Mouse (Mus musculus) olfactory bulb, adult 2 months (tissue): Measurements from ENCODE around the gene Mrps33. TPM values are rescaled to one million over a fixed set of nuclear protein-coding genes. Genes with fewer than 3 reads are reported as not detected.

Experiments
- H3K27ac ChIP-seq: fragments of 200-500 bp; 2 replicates; pipeline ENCODE4 v1.5.1; 2012; ENCODE audit warnings: low read depth, low read length; ENCODE audit not compliant: insufficient read depth
- H3K4me1 ChIP-seq: fragments of 200-500 bp; 2 replicates; pipeline ENCODE4 v1.6.1; 2012; ENCODE audit warnings: low read length; ENCODE audit not compliant: control insufficient read depth, insufficient read depth
- H3K4me3 ChIP-seq: fragments of 200-500 bp; 2 replicates; pipeline ENCODE4 v1.5.1; 2012; ENCODE audit warnings: mild to moderate bottlenecking, low read depth, low read length, moderate library complexity; ENCODE audit not compliant: insufficient read depth
- CTCF ChIP-seq: fragments of 200-500 bp; IDR thresholded peaks from 2 replicates; pipeline ENCODE4 v1.5.1; 2012; ENCODE audit warnings: low read depth, mild to moderate bottlenecking, low read length, moderate library complexity; ENCODE audit not compliant: insufficient read depth
- POLR2A ChIP-seq: fragments of 200-500 bp; IDR thresholded peaks from 2 replicates; pipeline ENCODE4 v1.6.1; 2012; ENCODE audit warnings: mild to moderate bottlenecking, low read depth, low read length, moderate library complexity; ENCODE audit not compliant: insufficient read depth
- WGBS: fragments of 180-500 bp; shearing (Covaris S2); methylation state at CpG from one replicate; pipeline ENCODE4 v1.1.7; 2018; 5-methylcytosine and 5-hydroxymethylcytosine counted together
- polyA plus RNA-seq: library from polyadenylated mRNA; stranded (reverse); fragments of >200 nt; gene quantifications from 2 replicates; pipeline ENCODE4 v1.2.4, GENCODE M21; 2012; ENCODE audit warnings: low replicate concordance; ENCODE audit not compliant: missing spikeins, insufficient read depth, insufficient read length

Gene Mrps33
- polyA plus RNA-seq, 1 experiment = not detected

DNA sequence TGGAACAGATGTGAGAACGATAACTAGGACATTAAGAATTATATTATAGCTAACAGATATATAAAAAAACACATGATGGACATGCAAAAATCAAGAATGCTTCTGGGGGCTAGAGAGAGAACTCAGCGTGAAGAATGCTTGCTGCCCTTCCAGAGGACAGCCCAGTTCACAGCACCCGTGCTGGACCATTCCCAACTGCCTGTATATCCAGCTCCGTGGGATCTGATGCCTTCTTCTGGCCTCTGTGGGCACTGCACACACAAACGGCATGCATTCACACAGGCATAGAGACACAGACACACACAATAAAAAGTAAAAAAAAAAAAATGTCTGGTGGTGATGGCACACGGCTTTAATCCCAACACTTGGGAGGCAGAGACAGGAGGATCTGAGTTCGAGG is 4.5 kb downstream of the Mrps33 start:
- no peaks in the 10 kb centered on the region for H3K4me1 ChIP-seq
- H3K27ac ChIP-seq = no peak overlapping the region
- 84% methylated on average over 7 of the region's 7 CpGs for WGBS
- TF ChIP-seq POLR2A = no peak
- no peak overlapping the region for H3K4me3 ChIP-seq

DNA sequence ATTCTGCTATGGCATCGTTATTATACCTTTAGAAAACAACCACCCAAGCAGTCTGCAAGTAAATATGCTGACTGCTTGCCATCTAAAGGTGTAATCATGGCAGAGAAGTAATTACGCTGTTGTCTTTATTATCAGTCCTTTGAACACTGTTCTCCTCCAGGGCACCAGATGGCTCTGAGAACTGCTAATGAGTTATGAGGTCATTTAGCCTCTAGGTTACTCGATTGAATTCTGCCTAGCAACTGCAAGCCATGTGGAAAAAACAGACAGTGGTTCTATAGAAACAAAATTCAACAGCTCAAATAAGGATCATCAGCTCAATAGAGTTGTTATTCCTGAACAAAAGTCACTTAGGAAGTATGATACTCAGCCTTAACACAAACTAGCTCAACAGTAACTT is 4.9 kb downstream of the Mrps33 start:
- H3K4me3 ChIP-seq = no peak overlapping the region
- TF ChIP-seq CTCF (no peak), POLR2A (no peak)
- H3K4me1 ChIP-seq = no peaks in the 10 kb centered on the region
- WGBS = 41% methylated on average over 3 of the region's 3 CpGs
- no peak overlapping the region for H3K27ac ChIP-seq

DNA sequence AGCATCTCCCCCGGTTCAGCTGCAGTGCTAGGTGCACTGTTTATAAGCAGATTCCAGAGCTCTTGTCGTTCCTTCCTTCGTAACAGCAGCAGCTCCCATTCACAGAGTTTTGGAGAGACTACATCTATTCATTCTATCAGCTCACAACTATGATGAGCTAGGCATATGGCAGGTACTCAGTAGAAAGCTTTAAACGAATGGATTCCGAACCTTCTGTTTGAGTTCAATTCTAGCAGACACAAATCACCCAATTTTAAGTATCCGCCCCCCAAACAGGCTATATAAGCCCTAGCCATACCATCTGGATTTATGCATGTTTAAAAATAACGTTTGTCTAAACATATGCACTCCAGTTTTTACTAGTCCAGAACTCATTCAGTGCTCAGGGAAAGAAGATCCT is 9.8 kb downstream of the Mrps33 start:
- Histone ChIP-seq H3K27ac (no peak overlapping the region), H3K4me1 (no peaks in the 10 kb centered on the region), H3K4me3 (no peak overlapping the region)
- WGBS = 94% methylated on average over 7 of the region's 7 CpGs
- TF ChIP-seq CTCF (no peak), POLR2A (no peak)

DNA sequence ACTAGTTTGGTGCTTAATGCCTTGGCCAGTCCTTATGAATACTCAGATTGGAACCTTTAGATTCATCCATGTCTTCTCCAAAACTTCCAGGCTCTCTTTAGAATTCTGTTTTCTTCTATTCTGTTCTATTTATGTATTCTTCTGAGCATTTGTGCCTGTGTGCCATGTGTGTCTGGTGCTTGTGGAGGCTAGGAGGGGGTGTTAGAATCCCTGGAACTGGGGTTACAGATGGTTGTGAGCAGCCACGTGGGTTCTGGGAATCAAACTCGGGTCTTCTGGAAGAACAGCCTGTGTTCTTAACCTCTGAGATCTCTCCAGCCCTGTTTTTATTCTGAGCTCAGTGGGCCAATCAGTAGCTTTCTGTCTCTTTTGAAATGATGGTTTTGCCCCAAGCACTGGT is 13.7 kb downstream of the Mrps33 start:
- Histone ChIP-seq H3K4me1 (no peaks in the 10 kb centered on the region), H3K27ac (no peak overlapping the region), H3K4me3 (no peak overlapping the region)
- no peak for TF ChIP-seq CTCF
- TF ChIP-seq POLR2A = no peak
- 68% methylated on average over 2 of the region's 2 CpGs for WGBS

DNA sequence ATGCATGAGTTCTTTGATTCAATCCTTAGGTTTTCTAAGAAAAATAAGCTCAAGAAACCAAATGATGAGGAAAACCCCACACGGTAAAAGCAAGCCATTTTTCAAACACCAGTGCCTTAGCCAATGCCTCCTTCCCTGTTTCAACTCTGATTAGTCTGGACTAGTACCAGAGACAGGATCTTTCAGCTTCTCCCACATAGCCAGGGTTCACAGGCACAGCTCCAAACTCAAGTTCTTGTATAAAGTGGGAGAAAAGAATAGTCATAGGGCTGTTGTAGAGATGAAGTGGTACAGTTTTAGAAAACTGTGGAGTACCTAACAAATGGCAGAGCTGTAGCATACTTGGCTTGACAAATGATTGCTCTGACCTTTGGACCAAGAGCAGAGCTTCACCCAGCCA is 14.6 kb downstream of the Mrps33 start:
- H3K27ac ChIP-seq = no peak overlapping the region
- no peaks in the 10 kb centered on the region for H3K4me1 ChIP-seq
- TF ChIP-seq POLR2A (no peak), CTCF (no peak)
- no peak overlapping the region for H3K4me3 ChIP-seq
- whole genome bisulfite sequencing = 44% methylated on average over 1 of the region's 1 CpGs

DNA sequence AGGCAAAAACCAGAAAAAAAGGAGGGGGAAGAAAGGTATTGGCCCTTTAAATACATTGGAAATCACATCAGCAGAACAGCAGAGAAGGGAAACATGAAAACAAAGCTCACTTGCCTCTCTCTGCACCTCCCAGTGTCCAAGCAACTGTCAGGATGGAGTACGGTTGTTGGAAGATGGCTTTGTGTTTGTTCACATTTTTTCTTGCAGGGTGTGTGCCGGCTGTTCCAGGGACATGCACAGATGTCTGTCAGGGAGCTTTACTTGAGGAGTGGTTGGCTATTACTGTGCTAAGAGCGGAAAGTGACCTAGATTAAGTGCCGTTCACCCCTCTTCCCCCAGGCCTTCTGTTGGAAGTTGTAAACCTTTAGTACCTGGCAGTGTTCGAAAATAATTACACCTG is 19.0 kb downstream of the Mrps33 start:
- TF ChIP-seq POLR2A (no peak), CTCF (no peak)
- H3K4me1 ChIP-seq = no peaks in the 10 kb centered on the region
- no peak overlapping the region for H3K4me3 ChIP-seq
- 77% methylated on average over 5 of the region's 5 CpGs for WGBS
- H3K27ac ChIP-seq = no peak overlapping the region

DNA sequence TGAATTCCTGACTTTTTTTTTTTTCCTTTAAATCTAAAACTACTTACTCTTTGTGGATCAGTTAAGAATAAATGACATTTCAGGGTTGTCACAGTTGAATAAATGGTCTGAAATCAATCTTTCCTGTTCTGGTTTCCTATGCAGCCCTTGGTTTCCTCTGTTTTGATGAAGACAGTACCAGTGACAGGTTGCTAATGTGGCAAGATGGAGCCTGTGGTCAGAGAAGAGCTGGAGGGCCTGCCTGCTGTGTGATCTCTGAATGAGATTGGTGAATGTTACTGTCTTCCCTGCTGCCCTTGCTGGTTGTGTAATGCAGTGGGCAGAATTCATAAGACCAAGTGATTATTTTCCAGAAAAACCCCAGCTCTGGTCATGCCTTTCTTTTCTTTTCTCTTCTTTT is 22.4 kb downstream of the Mrps33 start:
- no peak for TF ChIP-seq POLR2A
- no peak for TF ChIP-seq CTCF
- Histone ChIP-seq H3K27ac (no peak overlapping the region), H3K4me3 (no peak overlapping the region), H3K4me1 (0 out of 2 replicates have a peak, but pooled peaks cover 2% of the 10 kb centered on the region)

DNA sequence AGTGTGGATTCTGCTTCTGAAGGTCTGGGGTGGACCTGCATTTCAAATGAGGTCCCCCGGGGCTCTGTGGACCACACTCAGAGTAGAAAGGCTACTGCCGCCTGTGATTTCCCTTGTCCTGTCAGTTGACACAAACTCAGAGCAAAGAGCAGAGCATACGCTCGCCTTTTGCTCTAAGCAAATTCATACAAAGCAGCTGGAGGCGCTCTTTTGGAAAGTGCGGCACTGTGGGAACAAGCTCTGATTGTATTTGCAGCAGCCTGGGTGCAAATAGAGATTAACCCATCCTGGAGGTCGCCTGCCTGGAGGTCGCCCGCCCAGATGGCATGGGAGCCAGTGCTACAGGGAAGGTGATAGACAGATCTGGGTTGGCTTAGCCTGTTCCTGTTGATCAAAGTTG is 23.0 kb downstream of the Mrps33 start:
- Histone ChIP-seq H3K4me1 (0 out of 2 replicates have a peak, but pooled peaks cover 2% of the 10 kb centered on the region), H3K27ac (no peak overlapping the region), H3K4me3 (no peak overlapping the region)
- no peak for TF ChIP-seq POLR2A
- no peak for TF ChIP-seq CTCF
- WGBS = 32% methylated on average over 9 of the region's 9 CpGs

DNA sequence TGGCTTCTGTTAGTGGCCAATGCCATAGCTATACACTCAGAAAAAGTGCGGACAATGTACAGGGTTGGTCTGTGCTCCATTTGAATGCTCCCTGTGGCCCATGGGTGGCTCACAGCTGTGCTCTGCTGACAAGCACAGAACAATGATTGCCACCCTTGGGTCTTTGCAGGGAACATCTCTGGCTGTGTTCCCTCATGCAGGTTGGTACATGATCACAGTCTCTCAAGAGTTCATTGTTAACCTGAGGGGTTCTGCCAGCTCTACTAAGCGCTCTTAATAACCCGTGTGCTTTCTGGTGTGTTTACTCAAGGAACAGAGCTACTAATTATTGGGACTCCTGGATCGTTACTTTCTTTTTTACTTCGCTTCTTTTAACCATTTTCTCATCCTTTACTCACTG is 24.8 kb downstream of the Mrps33 start:
- 60% methylated on average over 5 of the region's 5 CpGs for WGBS
- TF ChIP-seq CTCF = no peak
- no peak for TF ChIP-seq POLR2A
- no peak overlapping the region for H3K27ac ChIP-seq
- no peak overlapping the region for H3K4me3 ChIP-seq
- H3K4me1 ChIP-seq = peaks cover 5% of the 10 kb centered on the region

DNA sequence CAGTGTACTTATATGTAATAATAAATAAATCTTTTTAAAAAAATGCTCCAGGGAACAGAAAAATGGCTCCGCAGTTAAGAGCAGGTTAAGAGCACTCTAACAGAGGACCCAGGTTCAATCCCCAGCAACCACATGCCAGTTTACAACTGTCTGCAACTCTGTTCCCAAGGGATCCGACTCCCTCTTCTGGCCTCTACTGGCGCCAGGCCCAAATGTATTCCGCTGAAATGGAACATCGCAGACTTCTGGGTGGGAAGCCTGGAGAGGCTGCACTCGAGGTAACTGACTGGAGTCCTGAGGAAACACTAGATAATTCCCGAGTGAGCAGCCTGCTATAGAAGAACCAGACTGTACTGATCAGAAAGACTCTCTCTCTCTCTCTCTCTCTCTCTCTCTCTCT is 27.3 kb downstream of the Mrps33 start:
- peaks cover 9% of the 10 kb centered on the region for H3K4me1 ChIP-seq
- 67% methylated on average over 7 of the region's 7 CpGs for WGBS
- TF ChIP-seq POLR2A (no peak), CTCF (no peak)

DNA sequence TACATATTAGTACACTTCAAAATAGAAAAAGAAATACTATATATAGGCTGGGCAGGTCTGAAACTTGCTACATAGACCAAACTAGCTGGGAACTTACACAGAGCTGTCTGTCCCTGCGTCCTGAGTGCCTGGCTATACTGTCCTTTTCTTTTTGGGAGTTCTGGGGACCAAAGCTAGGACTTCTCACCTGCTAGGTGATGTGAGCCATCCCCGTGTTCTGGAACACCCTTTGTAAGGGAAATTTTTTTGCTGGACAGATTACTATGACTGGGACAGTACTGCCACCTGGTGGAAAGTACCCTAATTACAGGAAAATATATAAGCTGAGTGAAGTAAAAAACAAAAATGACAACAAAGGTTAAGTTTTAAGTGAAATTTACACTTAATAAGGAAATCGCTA is 28.2 kb downstream of the Mrps33 start:
- Histone ChIP-seq H3K27ac (no peak overlapping the region), H3K4me3 (no peak overlapping the region), H3K4me1 (peaks cover 12% of the 10 kb centered on the region)
- TF ChIP-seq CTCF (no peak), POLR2A (no peak)
- 62% methylated on average over 3 of the region's 3 CpGs for WGBS

More for the DNA sequence above, 27.3 kb downstream of the Mrps33 start:
- no peak overlapping the region for H3K4me3 ChIP-seq
- H3K27ac ChIP-seq = no peak overlapping the region
